Mouse (Mus musculus) C2C12 (cell line): ENCODE results near the gene Kalrn. TPM values are rescaled to one million over a fixed set of nuclear protein-coding genes. Genes with fewer than 3 reads are reported as not detected.

Experiments used
- H3K27me3 ChIP-seq: one replicate; pipeline ENCODE4 v1.6.1; 2011; ENCODE audit not compliant: control insufficient read depth, insufficient read depth, insufficient read length
- H3K36me3 ChIP-seq: one replicate; pipeline ENCODE4 v1.6.1; 2011; ENCODE audit not compliant: control insufficient read depth, insufficient read depth
- H3K4me3 ChIP-seq: one replicate; pipeline ENCODE4 v1.5.1; 2011; ENCODE audit warnings: mild to moderate bottlenecking, control low read depth; ENCODE audit not compliant: poor library complexity, insufficient read depth, severe bottlenecking
- H3K79me2 ChIP-seq: one replicate; pipeline ENCODE4 v1.6.1; 2011; ENCODE audit not compliant: control insufficient read depth, insufficient read depth
- H3K79me3 ChIP-seq: one replicate; pipeline ENCODE4 v1.6.1; 2011; ENCODE audit warnings: low read depth, control low read depth
- H3ac ChIP-seq: one replicate; pipeline ENCODE3; 2011; ENCODE audit warnings: low read depth; ENCODE audit not compliant: control insufficient read depth, insufficient read length
- CEBPB ChIP-seq: IDR thresholded peaks from one replicate; pipeline ENCODE4 v1.6.1; 2011; ENCODE audit warnings: low read depth, mild to moderate bottlenecking, control low read depth, moderate library complexity
- CTCF ChIP-seq: IDR thresholded peaks from one replicate; pipeline ENCODE4 v1.5.1; 2011; ENCODE audit not compliant: control insufficient read depth, insufficient read depth, insufficient read length
- FOSL1 ChIP-seq: IDR thresholded peaks from one replicate; pipeline ENCODE4 v1.8.0; 2011; ENCODE audit warnings: mild to moderate bottlenecking, low read length; ENCODE audit not compliant: poor library complexity, insufficient read depth, severe bottlenecking
- MAX ChIP-seq: IDR thresholded peaks from one replicate; pipeline ENCODE4 v1.6.1; 2011; ENCODE audit warnings: mild to moderate bottlenecking, control low read depth
- MYOD1 ChIP-seq: IDR thresholded peaks from one replicate; pipeline ENCODE4 v1.6.1; 2011; ENCODE audit warnings: low read depth; ENCODE audit not compliant: control insufficient read depth, insufficient read length
- MYOG ChIP-seq: IDR thresholded peaks from one replicate; pipeline ENCODE4 v1.6.1; 2011; ENCODE audit not compliant: control insufficient read depth, insufficient read length; ENCODE audit errors: extremely low read depth
- USF1 ChIP-seq: IDR thresholded peaks from one replicate; pipeline ENCODE4 v1.6.1; 2011; ENCODE audit warnings: low read depth, mild to moderate bottlenecking, control low read depth, moderate library complexity
- polyA plus RNA-seq: library from polyadenylated mRNA; unstranded; fragments of >200 nt; fragmentation: generic; extraction: Trizol; gene quantifications from one replicate; pipeline ENCODE4 v1.2.1, GENCODE M21; 2012; ENCODE audit warnings: missing spikeins

Kalrn gene
- polyA plus RNA-seq, 1 experiment: 8.6 TPM

DNA sequence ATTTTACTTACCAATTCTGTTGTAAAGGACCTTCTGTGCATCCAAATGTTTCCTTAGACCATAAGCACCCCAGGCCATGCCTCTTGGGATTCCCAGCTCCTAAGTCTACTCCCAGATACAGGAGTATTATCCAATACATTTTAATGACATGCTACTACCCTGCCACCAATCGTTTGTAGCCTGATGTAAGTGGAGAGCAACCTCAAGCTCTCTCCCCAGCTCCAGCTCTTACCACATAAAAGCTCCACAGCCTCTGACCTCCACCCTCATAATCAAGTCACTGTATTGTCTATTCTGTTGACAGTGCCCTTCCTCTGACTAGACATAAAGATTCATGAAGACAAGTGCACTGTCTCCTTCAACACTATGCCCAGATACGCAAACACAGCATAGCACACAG, 67.3 kb downstream of the Kalrn start:
- TF ChIP-seq USF1 (no peak), CTCF (no peak), CEBPB (no peak), MYOD1 (no peak), FOSL1 (no peak), MAX (no peak), MYOG (no peak)
- no peak overlapping the region for H3ac ChIP-seq
- no peaks in the 10 kb centered on the region for H3K27me3 ChIP-seq
- no peaks in the 10 kb centered on the region for H3K36me3 ChIP-seq
- H3K79me2 ChIP-seq: no peaks in the 10 kb centered on the region
- no peak overlapping the region for H3K4me3 ChIP-seq
- no peaks in the 10 kb centered on the region for H3K79me3 ChIP-seq

DNA sequence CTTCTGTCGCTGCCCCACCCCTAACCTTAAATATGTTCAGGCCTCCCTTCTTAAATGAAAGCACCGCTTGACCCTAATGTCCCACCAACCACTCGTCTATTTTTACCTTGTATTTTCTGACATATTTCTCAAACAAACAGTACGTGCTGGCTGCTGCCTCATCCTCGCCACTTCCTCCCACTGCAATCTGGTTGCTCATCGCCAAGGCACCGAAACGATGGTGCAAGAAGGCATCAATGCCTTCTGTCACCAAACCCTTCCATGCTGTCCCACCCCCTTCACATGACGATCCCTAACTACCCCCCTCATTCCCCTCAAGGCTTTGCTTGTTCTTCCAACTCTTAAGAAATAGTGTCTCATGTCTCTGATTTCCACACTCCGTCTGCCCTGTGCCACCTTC, 69.1 kb downstream of the Kalrn start:
- Histone ChIP-seq H3K4me3 (no peak overlapping the region), H3K79me3 (peaks cover 4% of the 10 kb centered on the region), H3K27me3 (no peaks in the 10 kb centered on the region), H3K36me3 (no peaks in the 10 kb centered on the region), H3K79me2 (no peaks in the 10 kb centered on the region), H3ac (no peak overlapping the region)
- TF ChIP-seq MYOG: no peak
- no peak for TF ChIP-seq MAX
- TF ChIP-seq CEBPB: no peak
- no peak for TF ChIP-seq FOSL1
- TF ChIP-seq CTCF: no peak
- TF ChIP-seq USF1: no peak
- TF ChIP-seq MYOD1: no peak

DNA sequence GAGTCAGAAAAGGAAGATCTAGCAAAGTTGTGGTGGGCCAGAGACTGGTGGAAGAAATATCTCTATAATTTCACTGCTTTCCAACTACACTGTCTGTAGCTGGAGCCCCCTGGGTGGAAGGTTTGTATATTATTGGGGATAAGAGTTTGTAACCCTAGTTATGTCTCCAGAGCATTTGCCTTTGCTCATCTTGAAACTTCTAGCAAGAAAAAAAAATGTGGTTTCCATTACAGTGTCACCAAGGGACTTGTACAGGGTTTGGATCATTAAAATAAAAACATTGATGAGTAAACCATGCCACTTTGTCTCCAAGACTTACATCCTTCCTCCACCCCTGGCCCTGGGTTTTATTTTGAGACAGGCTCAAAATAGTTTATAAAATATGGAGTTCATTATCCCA, 71.2 kb downstream of the Kalrn start:
- no peak for TF ChIP-seq MYOD1
- no peak for TF ChIP-seq CTCF
- TF ChIP-seq MAX: no peak
- no peak for TF ChIP-seq USF1
- TF ChIP-seq FOSL1: no peak
- no peak for TF ChIP-seq CEBPB
- no peak for TF ChIP-seq MYOG
- Histone ChIP-seq H3ac (no peak overlapping the region), H3K4me3 (no peak overlapping the region), H3K27me3 (no peaks in the 10 kb centered on the region), H3K79me3 (peaks cover 4% of the 10 kb centered on the region), H3K79me2 (no peaks in the 10 kb centered on the region), H3K36me3 (no peaks in the 10 kb centered on the region)

DNA sequence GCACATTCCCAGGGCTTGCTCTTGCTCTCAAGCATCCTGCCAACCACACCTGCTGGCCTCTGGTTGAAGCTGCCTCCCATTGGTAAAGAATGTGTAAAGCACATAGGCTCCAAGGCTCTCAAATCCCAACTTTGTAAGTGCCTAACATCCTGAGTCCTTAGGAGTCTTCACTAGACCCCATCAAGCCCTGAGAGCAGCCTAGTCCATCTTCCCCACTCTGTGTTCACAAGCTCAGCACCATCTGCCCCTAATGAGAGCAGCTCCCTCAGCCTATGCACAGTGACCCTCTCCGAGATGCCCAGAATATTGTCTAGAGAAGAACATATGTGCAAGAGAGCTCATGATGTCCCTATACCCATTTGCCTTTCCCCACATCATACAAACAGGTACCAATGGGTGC, 78.6 kb downstream of the Kalrn start:
- Histone ChIP-seq H3K79me2 (peaks cover 5% of the 10 kb centered on the region), H3K27me3 (no peaks in the 10 kb centered on the region), H3K36me3 (no peaks in the 10 kb centered on the region), H3K79me3 (peaks cover 3% of the 10 kb centered on the region), H3ac (no peak overlapping the region), H3K4me3 (no peak overlapping the region)
- TF ChIP-seq MAX (no peak), USF1 (no peak), CTCF (no peak), FOSL1 (no peak), MYOD1 (no peak), MYOG (no peak), CEBPB (no peak)

DNA sequence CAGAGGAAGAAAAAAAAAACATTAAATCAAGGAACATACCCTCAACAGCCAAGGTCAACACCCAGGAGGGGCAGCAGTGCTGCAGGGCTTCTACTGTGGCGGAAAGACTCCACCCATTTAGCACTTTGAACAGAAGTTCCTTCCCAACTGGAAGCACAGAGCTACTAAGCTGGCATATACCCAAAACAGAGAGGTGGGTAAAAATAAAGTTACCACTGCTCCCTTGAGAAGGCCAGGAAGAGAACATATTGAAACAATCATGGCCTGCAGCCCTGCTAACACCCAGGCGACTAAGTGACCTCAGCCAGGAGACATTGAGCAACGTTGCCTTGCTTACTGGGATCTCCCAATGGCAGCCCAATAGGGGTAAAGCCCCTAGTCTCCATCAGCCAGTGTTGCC, 79.4 kb downstream of the Kalrn start:
- Histone ChIP-seq H3K27me3 (no peaks in the 10 kb centered on the region), H3K79me3 (no peaks in the 10 kb centered on the region), H3ac (no peak overlapping the region), H3K36me3 (no peaks in the 10 kb centered on the region), H3K4me3 (no peak overlapping the region), H3K79me2 (peaks cover 5% of the 10 kb centered on the region)
- TF ChIP-seq MYOG (no peak), MYOD1 (no peak), CTCF (no peak), FOSL1 (no peak), USF1 (no peak), CEBPB (no peak), MAX (no peak)

DNA sequence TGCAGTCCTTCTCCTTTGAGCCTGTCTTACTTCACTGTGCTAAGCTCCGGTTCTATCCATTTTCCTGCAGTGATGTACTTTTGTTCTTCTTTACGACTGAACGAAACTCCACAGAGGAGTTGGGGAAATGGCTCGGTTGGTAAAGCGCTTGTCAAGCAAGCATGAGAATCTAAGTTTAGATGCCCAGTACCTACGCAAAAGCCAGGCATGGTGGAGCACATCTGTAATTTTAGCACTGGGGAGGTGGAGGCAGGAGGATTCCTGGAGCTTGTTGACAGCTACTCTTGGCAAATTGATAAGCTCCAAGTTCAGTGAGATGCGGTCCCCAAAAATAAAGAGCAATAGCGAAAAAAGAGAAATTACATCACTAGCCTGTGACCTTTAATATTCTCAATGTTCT, 82.1 kb downstream of the Kalrn start:
- Histone ChIP-seq H3ac (no peak overlapping the region), H3K79me2 (peaks cover 19% of the 10 kb centered on the region), H3K36me3 (no peaks in the 10 kb centered on the region), H3K4me3 (no peak overlapping the region), H3K27me3 (no peaks in the 10 kb centered on the region), H3K79me3 (no peaks in the 10 kb centered on the region)
- TF ChIP-seq FOSL1 (no peak), CTCF (no peak), MYOD1 (no peak), MAX (no peak), MYOG (no peak), CEBPB (no peak), USF1 (no peak)
